Mouse (Mus musculus) midbrain, embryonic 14.5 days (tissue): Measurements from ENCODE around the gene Smg8. TPM values are rescaled to one million over a fixed set of nuclear protein-coding genes. Genes with fewer than 3 reads are reported as not detected.
"Not testable (repeated sequence)": the region's sequence is repeated elsewhere in the genome, so short reads cannot be mapped to it uniquely, and the experiment has no call there.

Experiments
- ATAC-seq: fragments of 200-750 bp; cut with Nextera tagmentation; 2 replicates; pipeline ENCODE4 v1.8.0; 2017; ENCODE audit warnings: moderate number of reproducible peaks, moderate library complexity; ENCODE audit not compliant: low FRiP score, low TSS enrichment
- DNase-seq: peaks from one replicate; pipeline ENCODE4 v3.0.0-alpha.2; 2015
- H3K27ac ChIP-seq: fragments of 300-500 bp; sonication (generic); replicated peaks from 2 replicates; pipeline ENCODE4 v1.5.1; 2014; ENCODE audit warnings: mild to moderate bottlenecking, low read depth, low read length, moderate library complexity
- H3K27me3 ChIP-seq: fragments of 300-500 bp; sonication (generic); 2 replicates; pipeline ENCODE4 v1.6.1; 2014; ENCODE audit warnings: low read length, control low read depth, mixed read lengths; ENCODE audit not compliant: control insufficient read depth, insufficient read depth
- H3K36me3 ChIP-seq: fragments of 300-500 bp; sonication (generic); 2 replicates; pipeline ENCODE4 v1.6.1; 2014; ENCODE audit warnings: low read length, control low read depth; ENCODE audit not compliant: control insufficient read depth, insufficient read depth
- H3K4me1 ChIP-seq: fragments of 300-500 bp; sonication (generic); 2 replicates; pipeline ENCODE4 v1.6.1; 2014; ENCODE audit warnings: mild to moderate bottlenecking, antibody characterized with exemption, low read length, control low read depth; ENCODE audit not compliant: control insufficient read depth, insufficient read depth
- H3K4me2 ChIP-seq: fragments of 300-500 bp; sonication (generic); 2 replicates; pipeline ENCODE4 v1.6.1; 2014; ENCODE audit warnings: mild to moderate bottlenecking, low read length, moderate library complexity
- H3K4me3 ChIP-seq: fragments of 300-500 bp; sonication (generic); replicated peaks from 2 replicates; pipeline ENCODE4 v1.5.1; 2014; ENCODE audit warnings: low read depth, low read length
- H3K9ac ChIP-seq: fragments of 300-500 bp; sonication (generic); replicated peaks from 2 replicates; pipeline ENCODE4 v1.6.1; 2014; ENCODE audit warnings: mild to moderate bottlenecking, low read length, moderate library complexity
- H3K9me3 ChIP-seq: fragments of 300-500 bp; sonication (generic); 2 replicates; pipeline ENCODE4 v1.6.1; 2016; ENCODE audit warnings: low read length, control low read depth, mixed read lengths; ENCODE audit not compliant: control insufficient read depth
- WGBS: fragments of 180-500 bp; shearing (Covaris S2); extraction: QIAGEN DNeasy Blood & Tissue Kit; methylation state at CpG from one replicate; pipeline ENCODE4 v1.1.7; 2014; 5-methylcytosine and 5-hydroxymethylcytosine counted together
- polyA plus RNA-seq: library from polyadenylated mRNA; unstranded; fragments of >200 nt; fragmentation: Nextera tagmentation; extraction: Ambion mirVana; gene quantifications from 2 replicates; pipeline ENCODE4 v1.2.1, GENCODE M21; 2014

Gene Smg8
- polyA plus RNA-seq, 1 experiment from 2014 or later = 24.2 TPM

DNA sequence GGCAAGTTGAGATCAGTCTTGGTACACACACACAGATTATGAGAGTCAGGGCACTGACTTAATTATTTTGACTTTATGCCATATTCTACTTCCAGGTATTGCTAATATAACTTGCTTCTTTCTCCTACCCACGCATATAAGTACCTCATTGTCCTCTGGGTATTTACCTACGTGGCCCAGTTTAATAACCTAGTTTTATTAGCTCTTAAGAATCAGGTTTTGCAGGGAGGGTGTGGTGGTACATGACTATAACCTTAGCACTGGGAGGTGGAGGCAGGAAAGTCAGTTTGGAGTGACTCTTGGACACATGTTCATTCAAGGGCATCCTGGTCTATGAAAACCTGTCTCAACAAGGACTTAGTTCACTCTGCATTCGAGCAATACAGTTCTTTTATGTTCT, 24.5 kb downstream of the Smg8 start:
- ATAC-seq = no peak
- Histone ChIP-seq H3K27me3 (no peaks in the 10 kb centered on the region), H3K9me3 (no peaks in the 10 kb centered on the region), H3K4me3 (no peak overlapping the region), H3K9ac (no peak overlapping the region), H3K4me2 (no peak overlapping the region), H3K4me1 (no peaks in the 10 kb centered on the region), H3K36me3 (peaks cover 75% of the 10 kb centered on the region), H3K27ac (no peak overlapping the region)
- 82% methylated on average over 3 of the region's 3 CpGs for WGBS
- DNase-seq = no peak

DNA sequence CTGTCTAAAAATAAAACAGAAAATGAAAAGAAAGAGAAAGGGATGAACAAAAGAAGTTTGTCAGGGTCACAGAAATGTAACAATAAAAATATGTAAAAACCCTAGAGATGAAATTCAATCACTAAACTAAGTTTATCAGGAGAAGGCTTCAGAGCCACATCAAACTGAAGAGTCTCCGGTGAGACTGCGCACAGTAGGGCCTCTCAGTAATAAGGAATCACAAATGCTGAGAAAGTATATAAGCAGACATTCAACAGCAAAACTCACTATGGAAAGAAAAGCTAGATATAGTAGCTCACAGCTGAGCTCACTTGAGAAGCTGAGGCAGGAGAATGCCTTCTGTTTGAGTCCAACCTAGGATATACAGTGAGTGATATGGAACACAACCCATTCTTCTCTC, 26.2 kb downstream of the Smg8 start:
- ATAC-seq (no peak), DNase-seq (no peak)
- Histone ChIP-seq H3K27ac (no peak overlapping the region), H3K27me3 (no peaks in the 10 kb centered on the region), H3K36me3 (peaks cover 84% of the 10 kb centered on the region), H3K9me3 (no peaks in the 10 kb centered on the region), H3K9ac (no peak overlapping the region), H3K4me1 (no peaks in the 10 kb centered on the region), H3K4me2 (no peak overlapping the region), H3K4me3 (no peak overlapping the region)
- 95% methylated on average over 2 of the region's 2 CpGs for WGBS

DNA sequence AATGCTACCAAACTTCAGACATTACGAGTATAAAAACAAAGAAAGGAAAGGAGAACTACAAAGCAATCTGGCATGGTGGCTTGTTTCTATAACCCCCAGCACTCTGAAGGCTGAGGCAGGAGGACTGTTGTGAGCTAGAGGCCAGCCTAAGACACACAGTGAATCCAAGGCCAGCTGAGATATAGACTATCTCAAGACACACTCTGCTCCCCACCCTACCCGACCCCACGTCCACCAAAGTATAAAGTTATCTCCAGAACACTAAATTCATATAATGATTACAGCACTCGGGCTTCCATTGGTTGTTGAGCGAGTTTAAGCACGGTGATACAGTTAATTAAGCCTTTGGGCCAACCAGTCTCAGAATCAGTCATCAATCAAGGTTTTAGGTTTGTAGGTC, 30.3 kb downstream of the Smg8 start:
- no peaks in the 10 kb centered on the region for H3K4me1 ChIP-seq
- H3K27me3 ChIP-seq = no peaks in the 10 kb centered on the region
- ATAC-seq = no peak
- DNase-seq = no peak
- no peaks in the 10 kb centered on the region for H3K9me3 ChIP-seq
- H3K4me3 ChIP-seq = no peak overlapping the region
- no peak overlapping the region for H3K9ac ChIP-seq
- no peak overlapping the region for H3K27ac ChIP-seq
- H3K4me2 ChIP-seq = no peak overlapping the region
- H3K36me3 ChIP-seq = peaks cover 87% of the 10 kb centered on the region
- WGBS = 94% methylated on average over 6 of the region's 6 CpGs

- H3K9ac ChIP-seq, ATAC-seq: not testable (repeated sequence)
- peaks cover 90% of the 10 kb centered on the region for H3K36me3 ChIP-seq
These were observed 37.7 kb downstream of the Smg8 start for GRCm38 (mm10) chr11:87048900-87049299.

GRCm38 (mm10) chr11:87046968-87047367, 39.6 kb downstream of the Smg8 start:
- DNase-seq (no peak), ATAC-seq (no peak)
- H3K27ac ChIP-seq = no peak overlapping the region
- peaks cover 90% of the 10 kb centered on the region for H3K36me3 ChIP-seq
- H3K4me1 ChIP-seq = no peaks in the 10 kb centered on the region
- H3K4me3 ChIP-seq = no peak overlapping the region
- H3K4me2 ChIP-seq = no peak overlapping the region
- no peaks in the 10 kb centered on the region for H3K9me3 ChIP-seq
- no peaks in the 10 kb centered on the region for H3K27me3 ChIP-seq
- 95% methylated on average over 5 of the region's 5 CpGs for whole genome bisulfite sequencing
- no peak overlapping the region for H3K9ac ChIP-seq

More at GRCm38 (mm10) chr11:87048900-87049299, 37.7 kb downstream of the Smg8 start:
- H3K4me3 ChIP-seq, H3K4me1 ChIP-seq, H3K27ac ChIP-seq, H3K27me3 ChIP-seq, H3K4me2 ChIP-seq, H3K9me3 ChIP-seq, DNase-seq: not testable (repeated sequence)
- 96% methylated on average over 7 of the region's 7 CpGs for WGBS

DNA sequence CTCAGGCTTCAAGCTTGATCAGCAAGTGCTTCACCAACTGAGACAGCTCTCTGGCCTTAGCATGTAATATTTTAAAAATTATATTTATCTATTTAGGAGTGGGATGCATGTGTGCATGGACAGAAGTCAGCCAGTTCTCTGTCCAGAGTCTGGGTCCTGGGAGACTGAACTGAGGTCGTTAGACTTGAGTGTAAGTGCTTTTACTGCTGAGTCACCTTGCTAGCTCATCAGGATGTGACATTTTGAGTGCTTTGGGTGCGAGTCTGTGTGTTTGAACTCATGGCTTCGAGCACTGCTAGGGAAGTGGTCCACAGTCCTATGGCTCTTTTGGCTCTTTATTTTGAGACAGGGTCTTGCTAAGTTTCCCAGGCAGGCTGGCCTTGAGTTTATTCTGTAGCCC, 43.5 kb downstream of the Smg8 start:
- no peak overlapping the region for H3K4me3 ChIP-seq
- no peak overlapping the region for H3K4me2 ChIP-seq
- H3K27me3 ChIP-seq = no peaks in the 10 kb centered on the region
- H3K27ac ChIP-seq = no peak overlapping the region
- 93% methylated on average over 3 of the region's 3 CpGs for WGBS
- no peaks in the 10 kb centered on the region for H3K9me3 ChIP-seq
- DNase-seq (no peak), ATAC-seq (no peak)
- H3K9ac ChIP-seq = no peak overlapping the region
- H3K4me1 ChIP-seq = no peaks in the 10 kb centered on the region
- peaks cover 92% of the 10 kb centered on the region for H3K36me3 ChIP-seq

DNA sequence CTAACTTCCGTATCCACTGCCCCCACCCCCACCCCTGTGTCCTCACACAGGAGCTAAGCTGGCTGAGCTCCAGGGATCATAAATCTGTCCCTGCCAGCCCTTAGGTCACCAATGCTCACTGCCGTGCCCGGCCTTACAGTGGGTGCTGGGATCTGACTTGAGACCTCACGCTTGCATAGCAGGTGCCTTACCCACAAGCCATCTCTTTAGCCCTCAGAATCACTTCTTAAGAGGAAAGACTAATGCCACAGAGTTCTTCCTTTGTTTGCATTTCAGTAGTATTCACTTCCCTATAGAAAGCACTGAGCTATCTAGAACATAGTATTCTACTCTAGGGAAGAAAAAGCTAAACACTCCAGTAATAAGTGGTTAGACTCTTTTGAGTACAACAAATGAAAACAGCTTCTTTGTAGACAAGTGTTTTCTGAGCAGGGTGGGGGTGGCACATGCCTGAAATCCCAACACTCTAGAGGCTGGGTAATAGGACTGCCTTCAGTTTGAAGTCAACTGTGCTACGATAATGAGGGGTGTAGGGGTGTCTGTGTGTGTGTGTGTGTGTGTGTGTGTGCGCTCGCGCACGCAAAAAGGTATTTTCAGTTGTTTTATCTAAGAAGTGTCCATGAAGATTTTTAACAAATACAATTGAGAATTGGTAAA, 47.1 kb downstream of the Smg8 start:
- ATAC-seq (no peak), DNase-seq (no peak)
- 93% methylated on average over 9 of the region's 9 CpGs for WGBS
- H3K4me1 ChIP-seq = no peaks in the 10 kb centered on the region
- H3K4me2 ChIP-seq = no peak overlapping the region
- H3K9me3 ChIP-seq = no peaks in the 10 kb centered on the region
- no peak overlapping the region for H3K4me3 ChIP-seq
- peaks cover 88% of the 10 kb centered on the region for H3K36me3 ChIP-seq
- no peaks in the 10 kb centered on the region for H3K27me3 ChIP-seq
- H3K27ac ChIP-seq = no peak overlapping the region
- H3K9ac ChIP-seq = no peak overlapping the region

DNA sequence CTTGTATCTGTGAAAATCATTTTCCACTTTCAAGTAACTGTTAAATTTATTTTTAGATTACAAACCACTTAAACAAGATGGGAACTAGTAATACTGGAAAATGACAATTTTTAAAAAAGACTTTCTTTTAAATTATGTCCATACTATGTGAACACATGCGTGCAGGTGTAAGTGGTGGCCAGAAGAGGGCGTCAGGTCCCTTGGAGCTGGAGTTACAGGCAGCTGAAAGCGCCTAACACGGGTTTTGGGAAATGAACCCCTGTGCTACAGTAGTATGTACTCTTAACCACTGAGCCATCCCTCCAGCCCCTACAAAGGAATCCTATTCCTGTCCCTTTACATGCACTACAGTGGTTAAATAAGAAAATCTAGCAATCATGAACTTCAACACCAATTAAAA, 50.4 kb downstream of the Smg8 start:
- Histone ChIP-seq H3K4me3 (no peak overlapping the region), H3K9ac (no peak overlapping the region), H3K36me3 (peaks cover 82% of the 10 kb centered on the region), H3K4me2 (no peak overlapping the region), H3K4me1 (no peaks in the 10 kb centered on the region), H3K27me3 (no peaks in the 10 kb centered on the region), H3K27ac (no peak overlapping the region), H3K9me3 (no peaks in the 10 kb centered on the region)
- WGBS = 72% methylated on average over 4 of the region's 4 CpGs
- DNase-seq (no peak), ATAC-seq (no peak)

- no peak for ATAC-seq
- H3K36me3 ChIP-seq = peaks cover 11% of the 10 kb centered on the region
- DNase-seq = no peak
- H3K4me1 ChIP-seq = no peaks in the 10 kb centered on the region
- H3K27me3 ChIP-seq = no peaks in the 10 kb centered on the region
- H3K4me2 ChIP-seq = no peak overlapping the region
- WGBS = 97% methylated on average over 3 of the region's 3 CpGs
- H3K4me3 ChIP-seq = no peak overlapping the region
- H3K9me3 ChIP-seq = no peaks in the 10 kb centered on the region
- H3K27ac ChIP-seq = no peak overlapping the region
- no peak overlapping the region for H3K9ac ChIP-seq
These were observed 58.4 kb downstream of the Smg8 start for GRCm38 (mm10) chr11:87028212-87028611.
